Mouse (Mus musculus) T-helper 1 cell (primary cell): Measurements from ENCODE around the gene Zfp991.
"Not testable (repeated sequence)": the region's sequence is repeated elsewhere in the genome, so short reads cannot be mapped to it uniquely, and the experiment has no call there.

Experiments
- in situ Hi-C: fragments of 300-600 bp; cut with MboI, MseI; formaldehyde crosslinking; loops from one replicate; pipeline ENCODE4 v1.15.1; 2025; ENCODE audit warnings: high pct_unique_total_duplicates

Zfp991 gene

DNA sequence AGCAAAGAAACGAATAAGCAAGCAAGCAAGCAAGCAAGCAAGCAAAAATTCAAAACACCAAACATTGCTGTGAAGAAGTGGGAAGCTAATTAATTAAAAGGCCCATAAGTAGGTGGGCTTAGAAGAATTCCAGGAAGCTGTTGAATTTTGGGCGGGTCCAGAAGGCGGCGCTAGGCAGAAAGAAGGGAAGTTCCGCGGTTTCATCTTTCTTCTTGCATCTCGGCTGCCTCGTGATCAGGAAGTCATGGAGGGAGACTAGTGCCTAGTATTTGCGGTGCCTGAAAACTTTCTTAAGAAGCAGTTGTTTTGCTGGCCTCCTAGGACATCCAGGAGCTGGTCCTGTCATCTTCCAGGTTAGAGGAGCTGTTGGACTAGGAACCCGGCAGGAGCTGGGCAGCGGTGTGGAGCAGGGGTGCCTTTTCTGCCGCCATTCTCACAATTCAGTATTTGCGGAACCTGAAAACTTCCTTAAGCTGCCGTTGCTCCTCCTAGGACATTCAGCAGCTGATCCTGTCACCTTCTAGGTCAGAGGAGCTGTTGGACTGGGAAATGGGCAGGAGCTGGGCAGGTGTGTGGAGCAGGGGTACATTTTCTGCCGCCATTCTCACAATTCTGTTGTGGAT, at the start of gene Zfp991:
TSS of gene Zfp991 (plus strand) at position 202 of the 623 bp plus-strand sequence.
- in situ Hi-C loops: loop anchor here (25.0 kb wide), 1 partner anchor 695 kb away; the partner anchor contains the start of gene Zfp992

DNA sequence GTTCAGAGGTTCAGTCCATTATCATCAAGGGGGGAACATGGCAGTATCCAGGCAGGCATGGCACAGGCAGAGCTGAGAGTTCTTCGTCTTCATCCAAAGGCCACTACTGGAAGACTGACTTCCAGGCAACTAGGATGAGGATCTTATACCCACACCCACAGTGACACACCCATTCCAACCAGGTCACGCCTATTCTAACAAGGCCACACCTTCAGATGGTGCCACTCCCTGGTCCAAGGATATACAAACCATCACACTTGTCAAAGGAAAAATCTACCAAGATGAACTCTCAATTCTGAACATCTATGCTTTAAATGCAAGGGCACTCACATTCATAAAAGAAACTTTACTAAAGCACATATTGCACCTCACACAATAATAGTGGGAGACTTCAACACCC, 36.2 kb upstream of the Zfp991 start:
- in situ Hi-C loops: loop anchor here (5.0 kb wide), 3 partner anchors 523 to 1353 kb away; no protein-coding TSS in a partner anchor

DNA sequence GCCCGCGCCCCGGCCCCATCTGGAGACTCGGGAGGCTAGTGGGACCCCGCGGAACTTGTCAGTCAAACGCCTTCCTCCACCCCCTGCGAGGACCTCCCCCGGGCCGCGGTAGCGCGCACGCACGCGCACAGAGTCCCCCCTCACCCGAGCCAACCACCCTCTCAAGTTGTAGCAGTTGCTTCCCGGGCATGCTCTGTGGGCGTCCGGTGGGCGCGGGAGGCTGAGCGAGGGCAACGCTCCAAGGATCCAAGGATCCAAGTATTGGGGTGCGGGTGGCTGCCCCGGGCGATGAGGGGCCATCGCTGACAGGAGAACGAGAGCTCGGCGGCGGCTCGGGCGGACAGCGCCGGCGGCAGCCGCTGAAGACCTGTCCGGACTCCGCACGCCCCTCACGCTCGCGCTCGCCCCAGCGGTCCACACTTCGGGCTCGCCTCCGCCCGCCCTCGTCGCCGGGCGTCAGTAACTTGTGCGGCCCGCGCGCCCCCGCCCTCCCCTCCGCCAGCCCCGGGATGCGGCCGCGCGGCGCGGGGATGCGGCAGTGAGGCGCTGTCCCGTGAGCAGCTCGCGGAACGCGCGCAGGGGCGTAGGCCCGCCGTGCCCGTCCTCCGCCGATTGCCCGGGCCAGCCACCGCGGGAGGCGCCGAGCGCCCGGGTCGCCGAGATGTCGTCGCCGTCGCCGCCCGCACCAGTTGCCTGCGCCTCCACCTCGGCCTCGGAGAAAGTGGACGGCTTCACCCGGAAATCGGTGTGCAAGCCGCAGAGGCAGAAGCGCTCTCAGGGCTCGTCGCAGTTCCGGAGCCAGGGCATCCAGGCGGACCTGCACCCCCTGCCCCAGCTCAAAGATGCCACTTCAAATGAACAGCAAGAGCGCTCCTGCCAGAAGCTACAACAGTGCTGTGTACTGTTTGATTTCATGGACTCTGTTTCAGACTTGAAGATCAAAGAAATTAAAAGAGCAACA, 29.9 kb upstream of the Zfp991 start:
- in situ Hi-C loops: not testable (repeated sequence)

GRCm38 (mm10) chr4:147103814-147104213, 28.0 kb upstream of the Zfp991 start:
- in situ Hi-C loops: not testable (repeated sequence)

DNA sequence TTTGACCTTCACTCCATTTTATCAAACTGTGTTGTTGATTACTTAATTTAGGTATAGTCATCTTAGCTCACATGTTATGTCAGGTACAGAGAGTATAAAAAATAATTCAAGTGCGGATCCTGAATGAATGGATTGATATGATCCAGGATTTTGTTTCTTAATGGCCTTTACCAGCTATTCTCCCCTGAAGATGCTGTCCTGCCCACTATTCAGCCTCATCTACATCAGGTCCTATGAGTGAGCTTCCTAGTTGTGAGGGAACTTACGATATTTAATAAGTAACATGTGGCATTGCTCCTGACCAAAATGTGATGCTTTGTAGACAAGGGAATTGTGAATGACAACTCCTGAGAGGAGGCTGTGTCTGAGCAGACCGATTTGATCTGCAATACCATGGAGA, 14.0 kb upstream of the Zfp991 start:
- in situ Hi-C loops: not testable (repeated sequence)

- in situ Hi-C loops: loop anchor here (5.0 to 10.0 kb wide), 2 partner anchors 53 to 315 kb away; no protein-coding TSS in a partner anchor
Measured at GRCm38 (mm10) chr4:147122286-147122685, 9.6 kb upstream of the Zfp991 start.

DNA sequence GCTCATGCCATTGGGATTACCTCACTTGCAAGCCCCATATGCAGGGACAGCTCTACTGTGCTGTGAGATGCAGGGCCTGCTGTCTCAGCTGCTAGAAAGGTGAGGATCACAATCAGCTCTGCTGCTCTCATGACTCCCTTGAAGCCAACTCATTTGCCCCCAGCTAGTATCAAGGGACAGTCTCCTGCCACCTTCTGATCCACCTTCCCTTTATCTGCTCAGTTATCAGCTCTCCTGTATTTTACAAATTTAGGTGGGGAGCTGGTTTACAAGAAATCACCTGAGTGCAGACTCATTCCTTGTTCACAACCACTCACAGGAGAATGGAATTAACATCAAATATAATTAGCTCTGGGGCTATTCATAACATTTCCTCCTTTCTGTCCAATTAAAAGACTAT, 8.0 kb upstream of the Zfp991 start:
- in situ Hi-C loops: loop anchor here (5.0 to 10.0 kb wide), 2 partner anchors 51 to 314 kb away; no protein-coding TSS in a partner anchor

- in situ Hi-C loops: loop anchor here (5.0 to 25.0 kb wide), 7 partner anchors 50 to 1347 kb away; partner anchors contain the start of gene Zfp992
Measured at GRCm38 (mm10) chr4:147124400-147125306, 7.2 kb upstream of the Zfp991 start.

- in situ Hi-C loops: loop anchor here (5.0 to 25.0 kb wide), 6 partner anchors 49 to 1348 kb away; partner anchors contain the start of gene Zfp992
Measured at GRCm38 (mm10) chr4:147125326-147125725, 6.5 kb upstream of the Zfp991 start.

GRCm38 (mm10) chr4:147125870-147126269, 6.0 kb upstream of the Zfp991 start:
- in situ Hi-C loops: loop anchor here (5.0 to 25.0 kb wide), 6 partner anchors 49 to 1349 kb away; partner anchors contain the start of gene Zfp992

DNA sequence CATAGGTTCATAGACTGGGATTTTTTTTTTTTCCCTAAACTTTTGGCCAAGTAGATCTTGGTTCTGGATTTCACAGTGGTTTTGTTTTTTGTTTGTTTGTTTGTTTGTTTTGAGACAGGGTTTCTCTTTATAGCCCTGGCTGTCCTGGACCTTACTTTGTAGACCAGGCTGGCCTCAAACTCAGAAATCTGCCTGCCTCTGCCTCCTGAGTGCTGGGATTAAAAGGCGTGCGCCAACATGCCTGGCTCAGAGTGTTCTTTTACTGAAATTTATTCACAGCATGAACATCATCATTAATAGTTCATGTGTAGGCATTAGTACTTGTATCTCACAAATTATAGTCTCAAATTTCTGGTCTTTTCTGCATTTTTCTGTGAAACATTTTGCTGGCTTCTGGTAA, 5.4 kb upstream of the Zfp991 start:
- in situ Hi-C loops: loop anchor here (5.0 to 25.0 kb wide), 6 partner anchors 48 to 1349 kb away; partner anchors contain the start of gene Zfp992

DNA sequence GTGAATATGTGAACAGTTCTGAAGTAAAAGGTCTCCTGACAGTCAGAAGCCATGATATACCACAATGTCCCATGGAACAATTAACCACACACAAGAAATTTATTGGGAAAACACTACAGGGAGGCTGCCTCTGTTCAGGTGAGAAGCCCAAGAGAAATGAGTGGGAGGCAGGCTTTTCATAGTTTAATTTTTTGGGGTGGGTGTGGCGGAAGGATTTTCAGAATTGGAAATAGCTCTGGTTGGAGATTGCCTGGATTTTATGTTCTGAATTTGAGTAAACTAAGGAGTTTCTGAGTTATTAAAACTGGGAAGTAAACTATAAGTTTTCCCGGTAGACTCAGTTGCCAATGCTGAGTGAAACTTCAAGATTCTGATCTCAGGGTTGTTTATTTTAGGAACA, 4.7 kb upstream of the Zfp991 start:
- in situ Hi-C loops: loop anchor here (5.0 to 25.0 kb wide), 6 partner anchors 48 to 1350 kb away; partner anchors contain the start of gene Zfp992

DNA sequence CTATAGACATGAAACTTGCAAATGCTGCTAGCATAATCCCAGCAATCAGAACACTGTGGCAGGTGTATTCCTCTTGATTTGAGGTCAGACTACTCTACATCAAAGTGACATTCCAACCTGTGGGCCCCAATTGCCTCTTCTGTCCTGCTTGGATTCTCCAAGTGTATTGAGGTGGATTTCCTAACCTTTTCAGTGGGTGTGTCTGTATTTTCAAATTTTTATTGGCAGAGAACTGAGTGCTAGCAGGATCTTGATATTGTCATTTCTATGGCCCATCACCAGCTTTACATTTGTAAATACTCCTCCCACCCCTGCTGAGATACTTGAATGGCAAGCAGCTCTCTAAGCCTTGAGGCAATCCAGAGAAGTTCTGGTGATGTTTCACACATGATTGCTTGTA, 3.7 kb upstream of the Zfp991 start:
- in situ Hi-C loops: loop anchor here (5.0 to 25.0 kb wide), 6 partner anchors 47 to 1351 kb away; partner anchors contain the start of gene Zfp992

DNA sequence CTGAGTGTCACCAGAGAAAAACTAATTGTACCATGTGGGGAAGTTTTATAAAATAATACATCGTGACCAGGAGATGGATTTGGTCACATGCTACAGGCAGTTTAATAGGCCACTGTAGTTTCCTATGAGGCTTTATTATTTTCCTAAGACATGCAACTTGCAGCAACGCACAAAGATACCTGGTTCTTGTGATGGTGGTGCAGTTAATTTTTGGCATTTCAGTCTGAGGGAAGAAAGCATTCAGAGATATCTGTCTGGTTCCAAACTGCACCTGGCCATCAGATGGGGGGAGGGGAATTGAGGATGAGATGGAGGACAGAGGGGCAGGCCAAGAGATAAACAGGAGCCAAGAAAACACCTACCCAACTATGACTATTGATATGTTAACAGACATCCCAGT, 1.8 kb downstream of the Zfp991 start:
- in situ Hi-C loops: loop anchor here (25.0 kb wide), 1 partner anchor 696 kb away; the partner anchor contains the start of gene Zfp992

DNA sequence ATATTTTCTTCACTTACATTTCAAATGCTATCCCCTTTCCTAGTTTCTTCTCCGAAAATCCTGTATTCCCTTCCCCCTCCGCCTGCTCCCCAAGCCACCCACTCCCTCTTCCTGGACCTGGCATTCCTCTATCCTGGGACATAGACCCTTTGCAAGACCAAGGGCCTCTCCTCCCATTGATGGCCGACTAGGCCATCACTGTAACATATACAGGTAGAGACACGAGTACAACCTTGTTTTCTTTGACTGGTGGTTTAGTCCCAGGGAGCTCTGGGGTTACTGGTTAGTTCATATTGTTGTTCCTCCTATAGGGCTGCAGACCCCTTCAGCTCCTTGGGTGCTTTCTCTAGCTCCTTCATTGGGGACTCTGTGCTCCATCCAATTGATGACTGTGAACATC, 9.9 kb downstream of the Zfp991 start:
- in situ Hi-C loops: loop anchor here (5.0 to 25.0 kb wide), 3 partner anchors 651 to 1724 kb away; partner anchors contain the start of gene Zfp992

- in situ Hi-C loops: loop anchor here (5.0 kb wide), 1 partner anchor 518 kb away; no protein-coding TSS in a partner anchor
Measured at GRCm38 (mm10) chr4:147165282-147165681, 33.4 kb downstream of the Zfp991 start.

DNA sequence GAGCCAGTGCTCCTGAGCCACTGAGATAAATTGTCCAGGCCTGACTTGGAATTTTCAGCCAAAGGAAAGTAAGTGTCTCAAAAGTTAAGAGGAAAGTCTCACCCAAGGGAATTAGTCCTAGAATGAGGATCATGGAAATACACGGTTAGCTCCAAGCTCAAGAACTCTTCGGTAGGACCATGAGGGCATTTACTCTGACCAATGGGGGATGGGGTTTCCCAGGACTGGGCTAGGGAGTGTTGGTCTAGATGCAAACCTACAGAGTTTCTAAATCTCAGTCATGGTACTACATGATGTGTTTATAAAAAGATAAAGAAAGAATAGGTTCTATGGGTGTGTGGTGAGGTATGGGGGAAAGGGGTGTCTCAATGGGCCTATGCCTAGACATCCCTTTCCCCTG, 38.7 kb downstream of the Zfp991 start:
- in situ Hi-C loops: loop anchor here (5.0 to 10.0 kb wide), 2 partner anchors 46 to 713 kb away; no protein-coding TSS in a partner anchor

GRCm38 (mm10) chr4:147171557-147171956, 39.7 kb downstream of the Zfp991 start:
- in situ Hi-C loops: loop anchor here (5.0 to 10.0 kb wide), 2 partner anchors 47 to 714 kb away; no protein-coding TSS in a partner anchor

GRCm38 (mm10) chr4:147176279-147176880, 44.5 kb downstream of the Zfp991 start:
- in situ Hi-C loops: loop anchor here (10.0 to 25.0 kb wide), 2 partner anchors 52 to 1114 kb away; no protein-coding TSS in a partner anchor
